Mouse (Mus musculus): Measurements from ENCODE around the gene Ttc28.
A peak's percentile ranks its signal among the peaks of the same experiment; 100 is the strongest.

The Ttc28 gene

GRCm38 (mm10) chr5:111131561-111131960 is 252.0 kb downstream of the Ttc28 start:
- no peak for DNase-seq (ENCODE audit: low spot score in 2 of 2)

DNA sequence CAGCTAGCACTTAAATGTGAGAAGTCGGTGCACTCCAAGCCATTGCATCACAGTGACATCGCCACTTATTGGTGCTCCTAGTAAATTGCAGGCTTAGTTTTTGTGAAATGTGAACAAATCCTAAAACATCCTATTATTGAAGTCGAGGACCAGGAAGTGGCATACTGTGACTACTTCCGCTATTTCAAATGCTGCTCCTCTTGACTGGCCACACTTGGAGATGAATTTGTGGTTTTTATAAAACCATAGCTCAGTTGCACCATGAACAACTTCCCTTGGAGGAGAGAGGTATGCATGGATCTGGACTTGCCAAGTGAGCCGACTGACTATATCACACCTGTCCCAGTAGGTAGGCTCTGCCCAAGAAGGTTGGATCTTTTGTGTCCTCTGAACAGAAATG is 253.5 kb downstream of the Ttc28 start:
- DNase-seq (ENCODE audit: low spot score in 2 of 2) = no peak

- DNase-seq (ENCODE audit: low spot score in 2 of 2) = no peak
Observed at GRCm38 (mm10) chr5:111133754-111134153, 254.2 kb downstream of the Ttc28 start.

DNA sequence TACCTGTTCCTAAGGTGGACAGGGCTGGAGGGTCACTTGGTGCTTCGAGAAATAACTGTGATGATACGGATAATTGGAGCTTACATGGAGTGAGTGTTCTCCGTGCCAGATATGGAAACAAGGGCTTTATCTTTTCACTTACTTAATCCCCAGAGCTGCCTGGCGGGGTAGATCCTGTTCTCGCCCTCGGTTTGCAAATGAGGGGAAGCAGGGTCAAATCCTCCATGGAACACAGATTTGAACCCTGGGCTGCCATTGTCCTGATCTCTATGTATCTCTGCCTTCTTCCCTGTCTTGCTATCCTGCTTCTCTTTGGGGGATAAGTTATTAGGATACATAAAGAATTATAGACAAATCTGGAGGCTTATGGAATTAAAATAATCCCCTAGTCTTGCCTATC is 257.7 kb downstream of the Ttc28 start:
- no peak for DNase-seq (ENCODE audit: low spot score in 2 of 2)

- no peak for DNase-seq (ENCODE audit: low spot score in 2 of 2)
Observed at GRCm38 (mm10) chr5:111137742-111138141, 258.1 kb downstream of the Ttc28 start.

- DNase-seq (ENCODE audit: low spot score in 2 of 2) = no peak
Observed at GRCm38 (mm10) chr5:111138239-111138833, 258.7 kb downstream of the Ttc28 start.

- DNase-seq (ENCODE audit: low spot score in 2 of 2) = no peak
Observed at GRCm38 (mm10) chr5:111138927-111139565, 259.4 kb downstream of the Ttc28 start.

- DNase-seq (ENCODE audit: low spot score in 2 of 2) = no peak
Observed at GRCm38 (mm10) chr5:111139622-111140021, 260.0 kb downstream of the Ttc28 start.

GRCm38 (mm10) chr5:111141139-111141885 is 261.7 kb downstream of the Ttc28 start:
- no peak for DNase-seq (ENCODE audit: low spot score in 2 of 2)

DNA sequence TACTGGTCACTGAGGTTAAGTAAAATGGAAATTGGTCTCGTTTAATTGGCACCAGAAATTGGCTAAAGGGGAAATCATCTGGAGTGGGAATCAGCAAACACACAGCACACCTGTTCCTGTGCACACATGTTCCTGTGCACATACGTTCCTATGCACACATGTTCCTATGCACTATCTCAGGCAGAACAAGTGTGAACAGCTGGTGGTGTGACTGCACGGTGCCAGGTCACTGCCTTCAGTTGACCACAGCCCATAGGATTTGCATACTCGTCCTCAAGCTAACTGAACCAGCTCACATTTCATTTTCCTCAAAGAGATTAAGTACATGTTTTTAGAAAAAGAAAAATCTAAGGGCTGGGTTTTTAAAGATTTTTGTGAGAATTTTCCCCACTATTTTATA is 263.2 kb downstream of the Ttc28 start:
- DNase-seq (ENCODE audit: low spot score in 2 of 2) = no peak

GRCm38 (mm10) chr5:111144411-111144810 is 264.8 kb downstream of the Ttc28 start:
- no peak for DNase-seq (ENCODE audit: low spot score in 2 of 2)

DNA sequence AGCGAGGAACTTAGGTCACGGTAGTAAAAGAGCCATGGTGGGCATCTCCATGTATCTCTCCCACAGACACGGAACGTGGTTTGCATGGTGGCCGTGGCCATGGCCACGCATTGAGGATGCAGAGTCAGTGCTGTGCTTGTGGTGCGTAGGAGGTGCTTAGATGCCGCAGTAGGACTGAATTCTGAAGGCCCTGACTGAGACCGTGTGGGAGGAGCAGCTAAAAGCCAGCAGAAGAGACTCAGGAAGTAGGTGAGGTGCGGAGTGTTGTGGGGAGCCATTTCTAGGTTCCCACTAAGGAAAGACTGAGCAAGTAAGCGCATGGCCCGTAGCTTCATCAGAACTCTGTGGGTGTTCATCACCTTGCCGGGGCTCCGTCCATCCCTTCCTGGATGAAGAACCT is 271.0 kb downstream of the Ttc28 start:
- DNase-seq (ENCODE audit: low spot score in 2 of 2) = peak in 1 of 2 experiments; percentile 45

DNA sequence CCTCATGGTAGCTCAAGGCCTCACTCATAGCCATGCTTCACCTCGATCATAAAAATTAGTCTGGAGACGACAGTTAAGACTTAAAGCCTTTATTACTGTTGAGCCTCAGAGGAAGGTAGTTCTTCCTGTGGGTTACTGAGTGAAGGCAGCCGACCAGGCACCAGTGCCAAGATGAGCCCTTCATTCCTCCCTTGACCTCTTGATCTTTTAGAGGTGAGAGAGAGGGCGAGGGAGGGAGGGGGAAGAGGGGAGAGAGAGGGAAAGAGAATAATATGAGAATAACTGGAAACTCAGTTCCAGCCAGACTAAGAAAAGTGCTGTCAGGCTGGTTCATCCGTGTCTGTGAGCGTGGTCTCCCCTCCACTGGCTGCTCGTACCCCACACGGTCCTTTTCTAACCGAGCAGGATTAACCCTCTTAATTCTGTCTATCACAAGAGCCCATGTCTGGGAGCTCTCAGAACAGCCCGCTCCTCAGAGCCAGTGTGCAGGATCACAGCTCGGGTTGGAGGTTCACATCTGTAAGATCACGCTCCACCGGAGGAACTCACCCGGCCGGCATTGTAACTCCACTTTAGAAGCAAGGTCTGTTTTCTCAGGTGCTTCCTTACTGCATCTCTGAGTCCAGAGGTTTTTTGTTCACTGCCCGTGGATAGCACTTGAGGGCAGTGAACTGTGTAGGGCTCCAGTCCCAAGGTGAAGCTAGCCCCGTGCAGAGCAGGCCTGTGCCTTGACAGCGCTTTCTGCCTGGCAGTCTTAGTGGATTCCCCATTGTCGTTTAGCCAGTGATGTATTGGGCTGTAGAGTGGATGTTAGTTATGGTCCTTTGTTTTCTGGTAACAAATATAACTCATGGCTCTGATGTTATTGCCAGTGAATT is 272.5 kb downstream of the Ttc28 start:
- DNase-seq (ENCODE audit: low spot score in 2 of 2) = no peak

GRCm38 (mm10) chr5:111154586-111154985 is 275.0 kb downstream of the Ttc28 start:
- DNase-seq (ENCODE audit: low spot score in 2 of 2) = no peak

GRCm38 (mm10) chr5:111155271-111155670 is 275.7 kb downstream of the Ttc28 start:
- no peak for DNase-seq (ENCODE audit: low spot score in 2 of 2)

DNA sequence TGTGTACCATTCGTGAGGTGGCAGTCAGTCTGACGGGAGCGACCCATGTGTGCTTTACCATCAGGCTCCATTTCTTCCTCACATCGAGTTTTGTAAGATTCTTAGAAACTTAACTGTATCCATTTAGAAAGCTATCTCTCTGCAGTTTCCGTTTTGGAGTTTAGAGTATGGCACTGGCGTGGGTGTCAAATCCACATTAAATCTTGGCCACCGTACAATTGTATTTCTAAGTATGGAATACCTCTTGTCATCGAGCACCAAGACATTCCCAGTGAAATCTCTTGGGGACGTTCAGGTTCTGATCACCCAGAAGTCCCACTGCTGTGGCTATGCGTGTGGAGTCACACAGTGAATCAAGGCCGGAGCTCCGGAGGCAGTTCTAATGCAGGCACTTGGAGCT is 276.3 kb downstream of the Ttc28 start:
- no peak for DNase-seq (ENCODE audit: low spot score in 2 of 2)

DNA sequence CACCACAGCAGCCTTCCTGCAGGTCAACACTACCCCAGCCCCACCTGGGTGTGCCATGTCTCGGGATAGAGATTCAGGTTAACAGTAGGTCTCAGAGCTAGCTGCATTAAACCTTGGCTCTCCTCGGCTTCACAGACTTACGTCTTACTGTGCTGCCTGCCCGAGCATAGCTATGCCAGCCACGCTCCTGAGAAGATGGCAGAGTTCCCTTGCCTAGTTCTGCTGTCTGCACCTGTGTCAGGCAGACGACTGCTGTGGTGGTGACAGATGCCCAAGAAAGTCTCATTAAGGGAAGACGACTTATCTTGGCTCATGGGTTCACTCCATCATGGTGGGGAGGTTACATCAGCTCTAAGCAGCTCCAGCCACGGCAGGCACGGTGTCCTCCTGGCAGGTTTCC is 278.7 kb downstream of the Ttc28 start:
- no peak for DNase-seq (ENCODE audit: low spot score in 2 of 2)

GRCm38 (mm10) chr5:111159628-111160321 is 280.2 kb downstream of the Ttc28 start:
- DNase-seq (ENCODE audit: low spot score in 2 of 2) = peak in 1 of 2 experiments; percentile 34

DNA sequence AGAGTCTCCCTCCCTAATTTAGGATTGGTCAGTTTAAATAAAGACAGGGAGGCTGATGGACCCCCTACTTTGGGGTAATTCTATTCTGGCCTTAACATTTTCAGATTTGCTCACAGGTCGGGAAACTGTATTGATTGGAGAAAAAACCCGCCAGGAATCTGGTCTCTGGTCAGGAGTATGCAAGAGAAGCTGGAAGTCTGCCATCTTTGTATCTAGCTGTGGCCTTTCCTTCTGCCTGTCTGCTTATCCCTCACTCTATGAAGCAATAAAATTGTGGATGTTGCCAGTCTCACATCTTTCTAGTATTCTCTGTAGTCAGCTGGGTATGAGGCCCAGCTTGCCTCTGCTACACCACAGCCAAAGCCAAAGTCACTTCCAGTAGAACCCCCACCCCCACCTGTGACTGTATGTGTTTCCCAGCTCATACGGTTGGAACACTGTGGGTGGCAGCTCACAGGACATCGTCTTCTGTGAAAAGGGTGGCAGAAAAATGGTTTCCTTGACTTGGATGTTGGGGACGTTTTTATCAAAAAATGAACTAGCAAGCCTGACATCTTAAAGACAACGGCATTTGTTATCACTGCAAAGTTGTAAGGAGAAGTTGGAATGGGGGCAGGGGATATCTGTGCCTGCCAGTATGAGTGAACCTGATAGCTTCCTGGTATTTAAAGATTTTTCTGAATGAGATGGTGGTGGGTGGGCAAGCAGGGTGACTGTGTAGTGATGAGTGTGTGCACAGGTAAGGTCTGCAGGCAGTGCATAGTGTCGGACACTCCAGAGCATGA is 281.7 kb downstream of the Ttc28 start:
- no peak for DNase-seq (ENCODE audit: low spot score in 2 of 2)

- DNase-seq (ENCODE audit: low spot score in 2 of 2) = no peak
Observed at GRCm38 (mm10) chr5:111162857-111163256, 283.3 kb downstream of the Ttc28 start.

- no peak for DNase-seq (ENCODE audit: low spot score in 2 of 2)
Observed at GRCm38 (mm10) chr5:111163377-111163776, 283.8 kb downstream of the Ttc28 start.
